15 mouse cellular contexts compared by ENCODE assay signal in genomic region chr7:96588567-96588966, GRCm38 (mm10).
"Had no signal": no experiment of that assay in that cellular context is flagged by ENCODE, and none has a peak within 500 bp of the region (broad histone marks: within the 10 kb centered on the region; RNA-seq: fewer than 3 reads in every experiment).

No protein-coding gene starts in this region.

- ATAC-seq: intestine, postnatal 0 days; lung, postnatal 0 days; midbrain, embryonic 13.5 days had no signal

- H3K4me1 ChIP-seq: liver, embryonic 13.5 days; megakaryocyte, embryonic 14.5 days; midbrain, embryonic 10.5 days; midbrain, embryonic 13.5 days had no signal

- DNase-seq: kidney, adult 9 months; kidney, postnatal 10 days; kidney, postnatal 36 days; layer of hippocampus, postnatal 36 days; liver, embryonic 13.5 days; lung, embryonic 14.5 days; lung, postnatal 36 days; thymus, adult 18-20 months; thymus, postnatal 36 days had no signal

- H3K27ac ChIP-seq: left cerebral cortex, adult 2 months; liver, embryonic 13.5 days; midbrain, embryonic 10.5 days; midbrain, embryonic 13.5 days had no signal

- H3K9ac ChIP-seq: liver, embryonic 13.5 days; lung, embryonic 14.5 days; midbrain, embryonic 13.5 days had no signal

- H3K4me2 ChIP-seq: liver, embryonic 13.5 days; lung, embryonic 14.5 days; midbrain, embryonic 13.5 days had no signal

- H3K4me3 ChIP-seq: left cerebral cortex, adult 2 months; liver, embryonic 13.5 days; megakaryocyte, embryonic 14.5 days; midbrain, embryonic 10.5 days; midbrain, embryonic 13.5 days had no signal

- H3K36me3 ChIP-seq: liver, embryonic 13.5 days; midbrain, embryonic 10.5 days; midbrain, embryonic 13.5 days had no signal

- H3K27me3 ChIP-seq: midbrain, embryonic 13.5 days had no signal

- H3K9me3 ChIP-seq: liver, embryonic 13.5 days; megakaryocyte, embryonic 14.5 days; midbrain, embryonic 10.5 days; midbrain, embryonic 13.5 days had no signal
